Mouse (Mus musculus) frontal cortex, postnatal 25 days (tissue): Measurements from ENCODE around the gene Gpr33.

ENCODE experiments used
- DNase-seq, 2 experiments: peaks; one replicate each; pipeline ENCODE4 v3.0.0; 2022; ENCODE audit warnings: low spot score in 2 of 2

The Gpr33 gene

DNA sequence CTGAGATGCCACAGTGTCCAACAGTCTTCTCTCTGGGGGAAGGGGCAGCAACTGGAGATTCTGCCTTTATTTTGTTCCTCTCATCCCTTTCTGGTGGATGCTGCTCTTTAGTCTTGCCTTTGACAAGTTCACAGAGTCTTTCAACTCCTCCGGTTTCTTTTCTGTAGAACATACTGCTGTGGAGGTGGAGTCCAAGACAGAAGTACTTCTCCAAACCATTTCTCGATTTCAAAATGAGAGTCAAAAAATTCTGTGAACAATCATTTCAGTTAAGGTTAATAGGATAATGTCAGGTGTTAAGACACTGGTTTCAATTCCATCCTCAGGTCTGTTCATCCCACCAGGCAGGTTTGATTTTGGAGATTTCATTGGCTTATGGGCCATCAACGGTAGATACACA is at the start of gene Gpr33:
Gpr33 (minus strand) TSS at position 101 of the 400 bp plus-strand sequence.
- no peak for DNase-seq

DNA sequence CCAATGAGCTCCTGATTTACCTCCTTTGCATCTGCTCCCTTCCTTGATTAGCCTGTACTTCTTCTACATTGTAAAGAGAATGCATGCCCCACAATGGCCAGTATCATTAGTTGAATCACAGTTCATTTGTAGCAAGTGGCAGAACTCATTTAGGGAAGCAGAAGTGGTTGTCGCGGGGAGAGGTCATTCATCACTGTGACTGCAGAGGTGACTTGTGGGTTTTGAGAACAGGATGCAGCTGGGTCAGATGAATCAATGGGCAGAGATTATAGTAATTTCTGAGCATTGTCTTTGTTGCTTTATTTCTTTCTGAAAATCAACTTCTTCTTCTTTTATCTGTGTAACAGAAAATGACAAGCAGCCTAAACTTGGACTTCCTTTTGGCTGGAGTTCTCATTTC is 21.5 kb upstream of the Gpr33 start:
- no peak for DNase-seq

DNA sequence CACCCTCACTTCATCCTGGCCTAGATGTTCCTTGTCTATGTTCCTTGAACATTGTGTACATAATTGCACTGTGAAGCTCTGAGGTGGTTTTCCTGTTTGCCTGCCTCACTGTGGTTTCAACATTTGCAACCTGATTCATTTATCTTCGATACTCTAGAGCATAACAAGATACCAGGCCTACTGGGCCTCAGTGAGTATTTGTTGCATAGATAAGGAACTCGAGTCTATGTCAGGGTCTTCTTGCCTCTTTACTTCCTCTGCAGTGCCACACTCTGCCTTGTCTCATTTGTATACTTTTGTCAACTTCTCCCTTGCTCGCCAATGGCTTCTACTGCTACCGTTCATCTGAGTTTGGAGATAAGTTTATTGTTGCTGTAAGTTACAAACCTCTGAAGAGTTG is 18.5 kb upstream of the Gpr33 start:
- DNase-seq: no peak

DNA sequence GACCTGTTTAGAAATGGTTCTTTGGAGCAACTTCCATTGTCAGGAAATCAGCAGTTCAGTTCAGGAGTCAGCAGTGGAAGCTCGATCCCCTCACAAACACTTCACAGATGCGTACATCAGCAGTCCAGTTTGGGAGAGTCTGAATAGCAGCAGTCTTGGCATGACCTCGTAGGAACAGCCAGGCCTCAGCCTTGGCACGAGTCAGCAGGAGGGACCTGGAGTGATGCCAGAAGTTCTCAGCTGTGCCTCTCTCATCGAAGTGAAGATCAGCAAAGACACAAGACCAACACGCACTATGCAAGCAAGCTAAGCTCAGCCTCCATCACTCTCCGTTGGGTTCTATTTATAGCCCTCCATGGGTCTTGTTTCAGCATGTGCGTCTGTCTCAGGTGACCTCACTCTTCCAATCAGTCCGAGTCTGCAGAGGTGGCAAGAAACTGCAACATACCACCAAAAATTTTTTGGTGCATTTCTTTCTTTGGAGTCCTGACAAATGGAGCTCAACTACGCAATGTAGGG is 15.0 kb upstream of the Gpr33 start:
- no peak for DNase-seq

DNA sequence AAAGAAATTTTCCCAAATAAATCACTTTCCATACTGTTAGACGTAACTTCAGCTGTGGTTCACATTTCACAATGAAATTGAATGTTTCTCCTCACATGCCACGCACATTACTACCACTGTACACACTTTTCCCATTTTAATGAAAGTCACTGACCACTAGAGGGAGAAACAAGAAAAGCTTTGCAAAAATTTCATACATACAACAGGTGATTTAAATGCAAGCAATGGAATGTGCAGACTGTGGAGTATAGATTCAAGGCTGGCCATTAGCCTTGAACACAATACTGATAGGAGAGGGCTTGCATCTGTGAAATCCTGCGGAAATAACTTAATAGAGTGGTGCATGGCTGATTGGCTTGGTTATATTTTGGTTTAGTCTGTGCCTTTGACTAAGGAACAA is 10.5 kb upstream of the Gpr33 start:
- DNase-seq: no peak

DNA sequence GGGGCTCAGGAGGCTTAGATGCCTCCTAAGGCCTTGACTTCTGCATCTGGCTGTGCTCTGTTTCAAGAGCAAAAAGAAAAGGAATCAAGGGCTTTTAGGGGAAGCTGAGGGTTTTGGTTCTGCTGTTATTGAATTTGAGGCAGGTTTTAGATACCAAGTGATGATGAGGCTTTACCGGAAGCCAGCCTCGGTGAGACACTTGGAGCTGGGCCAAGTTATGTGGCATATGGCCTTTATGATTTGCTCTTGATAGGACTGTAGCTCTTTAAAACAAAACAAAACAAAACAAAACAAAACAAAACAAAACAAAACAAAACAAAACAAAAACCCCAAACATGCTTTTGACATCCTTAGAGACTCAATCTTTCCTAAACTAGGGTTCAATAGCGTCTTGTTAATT is 7.1 kb upstream of the Gpr33 start:
- no peak for DNase-seq

DNA sequence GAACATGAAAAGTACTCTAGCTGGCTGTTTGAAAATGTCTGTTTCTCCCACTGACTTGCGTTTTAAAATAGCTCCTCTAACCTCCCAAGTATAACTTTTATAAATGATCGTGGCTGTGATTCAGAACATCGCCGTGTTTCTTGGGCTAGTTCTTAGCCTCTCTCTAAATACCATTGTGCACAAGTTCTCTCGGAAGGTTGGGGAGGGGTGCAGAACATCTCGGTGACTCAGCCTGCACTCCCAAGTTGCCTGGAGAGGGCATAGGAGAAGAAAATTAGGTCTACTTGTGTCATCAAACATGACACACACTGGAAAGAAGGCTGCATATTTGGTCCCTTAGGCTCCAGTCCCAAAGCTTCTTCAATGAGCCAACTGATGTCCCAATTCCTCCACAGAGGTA is 4.4 kb upstream of the Gpr33 start:
- DNase-seq: no peak

DNA sequence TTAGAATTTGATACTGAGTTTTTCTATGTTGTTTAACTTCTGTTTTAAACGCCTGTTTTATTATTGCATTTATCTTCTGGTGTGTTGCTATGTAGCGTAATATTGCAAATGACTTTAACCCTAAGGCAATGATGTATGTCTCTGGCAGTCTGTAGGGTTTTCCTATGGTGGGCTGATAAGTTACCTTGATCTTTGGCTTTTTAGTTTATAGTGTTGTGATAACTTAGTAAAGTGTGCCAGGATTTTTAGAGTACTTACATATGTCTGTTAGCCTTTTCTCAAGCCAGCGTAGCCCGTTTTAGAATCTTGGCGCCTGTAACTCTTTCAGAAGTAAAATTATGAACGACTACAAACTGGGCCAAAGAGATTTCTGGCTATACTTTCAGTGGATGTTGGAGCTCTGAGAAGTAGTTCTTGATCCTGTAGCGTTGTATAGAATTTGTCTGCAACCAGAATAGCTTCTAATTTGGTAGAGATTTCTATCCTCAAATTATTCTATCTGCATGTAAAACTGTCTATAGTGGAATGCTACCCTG is 13.3 kb downstream of the Gpr33 start:
- no peak for DNase-seq

DNA sequence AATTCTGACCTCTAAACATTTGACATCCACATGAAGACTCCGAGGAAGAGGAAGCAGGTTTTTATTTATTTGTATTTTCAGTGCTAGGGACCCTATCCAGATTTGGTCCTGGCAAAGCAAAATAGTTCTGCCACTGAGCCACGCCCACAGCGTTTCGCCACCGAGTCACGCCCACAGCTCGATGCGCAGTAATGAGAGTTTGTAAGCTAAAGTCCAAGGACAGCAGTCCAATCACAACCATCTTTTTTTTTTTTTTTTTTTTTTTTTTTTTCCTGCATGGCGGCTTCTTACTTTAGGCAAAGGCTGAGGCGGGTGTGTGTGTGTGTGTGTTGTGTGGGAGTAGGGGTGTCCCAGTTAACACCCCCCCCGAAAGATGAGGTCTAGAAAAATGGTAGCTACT is 13.8 kb downstream of the Gpr33 start:
- DNase-seq: no peak

DNA sequence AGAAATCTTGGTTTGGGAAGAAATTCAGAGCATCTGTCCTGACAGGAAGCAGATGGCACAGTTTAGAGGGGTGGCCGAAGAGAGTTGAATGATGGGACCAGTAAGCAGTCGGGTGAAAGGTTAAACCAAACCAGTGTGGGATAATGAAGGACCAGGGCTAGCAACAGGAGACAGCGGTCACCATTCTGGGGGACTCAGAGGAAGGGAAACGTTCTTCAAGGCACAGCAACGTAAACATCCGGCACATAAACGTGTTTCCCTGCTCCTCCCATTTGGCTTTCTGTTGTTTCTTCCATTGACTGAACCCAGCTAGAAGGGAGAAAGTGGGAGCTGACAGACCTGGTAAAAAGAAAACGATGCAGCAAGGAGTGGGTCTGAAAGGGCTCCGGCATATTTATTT is 14.6 kb downstream of the Gpr33 start:
- no peak for DNase-seq

DNA sequence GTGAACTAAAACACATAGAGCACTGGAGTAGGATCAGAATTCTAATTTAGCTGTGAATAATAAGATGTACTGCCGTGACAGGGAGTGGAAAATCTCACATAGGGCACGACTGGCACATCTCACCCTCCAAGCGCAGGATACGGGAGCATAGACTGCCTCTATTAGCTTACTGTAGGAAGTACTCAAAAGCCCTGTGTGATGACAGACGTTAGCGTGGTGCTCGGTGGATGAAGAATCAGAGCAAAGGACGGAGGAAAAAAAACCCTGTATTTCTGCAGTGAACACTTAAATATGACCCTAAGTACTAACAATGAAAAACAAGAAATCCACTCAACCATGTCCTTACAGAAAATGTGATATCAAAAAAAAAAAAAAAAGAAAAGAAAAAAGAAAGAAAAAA is 15.7 kb downstream of the Gpr33 start:
- no peak for DNase-seq

DNA sequence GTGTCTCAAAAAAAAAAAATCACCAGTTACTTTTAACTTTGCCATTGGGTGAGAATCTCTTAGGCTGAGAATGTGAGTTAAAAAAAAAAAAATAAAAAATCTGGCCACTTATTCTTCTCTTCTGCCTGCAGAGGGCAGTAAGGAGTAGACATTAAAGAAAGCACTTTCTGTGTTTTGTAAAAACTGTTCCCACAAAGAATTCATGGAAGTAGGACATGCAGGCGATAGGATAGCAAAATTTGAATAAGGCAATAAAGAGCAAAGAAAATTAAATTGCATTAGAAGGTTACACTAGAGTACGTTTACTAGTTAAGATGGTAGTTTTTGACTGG is 17.3 kb downstream of the Gpr33 start:
- DNase-seq: no peak

DNA sequence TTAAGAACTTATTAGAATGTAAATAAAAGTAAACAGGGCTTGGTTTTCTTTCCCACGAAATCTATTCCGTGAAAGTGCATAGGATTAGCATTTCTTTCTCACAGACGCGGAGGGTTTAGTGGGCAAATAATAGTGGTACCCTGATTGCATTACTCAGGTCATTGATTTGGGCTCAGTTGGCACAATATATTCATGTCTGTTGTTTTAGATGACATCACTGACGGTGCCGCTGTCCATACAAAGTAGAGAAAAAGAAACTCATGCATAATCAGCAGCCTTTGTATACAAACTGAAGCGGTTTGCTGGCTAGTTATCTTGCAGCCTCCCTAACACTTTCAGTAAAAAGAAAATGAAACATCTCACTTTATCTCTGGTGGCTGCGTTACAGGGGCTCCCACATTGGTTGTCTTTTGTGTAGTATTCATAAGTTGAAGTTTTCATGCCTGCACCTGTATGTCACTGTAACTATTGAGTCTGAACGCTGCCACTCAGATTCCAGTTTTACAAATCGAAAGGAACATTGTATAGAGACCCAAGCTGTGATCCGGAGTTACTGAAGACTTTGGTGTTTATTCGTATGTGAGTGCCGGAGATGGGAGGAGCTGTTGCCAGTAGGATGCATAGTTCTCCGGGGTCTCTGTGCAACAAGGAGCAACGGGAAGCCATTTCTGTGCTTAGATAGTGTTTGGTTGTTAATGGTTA is 17.8 kb downstream of the Gpr33 start:
- DNase-seq: no peak

DNA sequence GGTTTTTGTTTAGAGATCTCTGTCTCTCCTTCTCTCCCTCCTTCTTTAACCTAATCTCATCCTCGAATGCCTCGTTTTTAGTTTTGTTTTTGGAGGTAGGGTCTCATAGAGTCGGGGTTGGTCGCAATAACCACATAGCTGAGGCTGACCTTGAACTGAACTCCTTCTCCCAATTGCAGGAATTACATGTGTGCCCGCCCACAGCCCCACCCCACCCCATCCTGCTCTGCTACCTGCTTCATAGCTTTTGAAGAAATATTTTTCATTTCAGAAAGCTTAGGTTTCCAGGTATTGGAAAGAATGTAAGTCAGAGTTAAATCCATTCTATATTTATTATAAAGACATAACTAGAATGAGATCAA is 21.2 kb downstream of the Gpr33 start:
- DNase-seq: no peak

DNA sequence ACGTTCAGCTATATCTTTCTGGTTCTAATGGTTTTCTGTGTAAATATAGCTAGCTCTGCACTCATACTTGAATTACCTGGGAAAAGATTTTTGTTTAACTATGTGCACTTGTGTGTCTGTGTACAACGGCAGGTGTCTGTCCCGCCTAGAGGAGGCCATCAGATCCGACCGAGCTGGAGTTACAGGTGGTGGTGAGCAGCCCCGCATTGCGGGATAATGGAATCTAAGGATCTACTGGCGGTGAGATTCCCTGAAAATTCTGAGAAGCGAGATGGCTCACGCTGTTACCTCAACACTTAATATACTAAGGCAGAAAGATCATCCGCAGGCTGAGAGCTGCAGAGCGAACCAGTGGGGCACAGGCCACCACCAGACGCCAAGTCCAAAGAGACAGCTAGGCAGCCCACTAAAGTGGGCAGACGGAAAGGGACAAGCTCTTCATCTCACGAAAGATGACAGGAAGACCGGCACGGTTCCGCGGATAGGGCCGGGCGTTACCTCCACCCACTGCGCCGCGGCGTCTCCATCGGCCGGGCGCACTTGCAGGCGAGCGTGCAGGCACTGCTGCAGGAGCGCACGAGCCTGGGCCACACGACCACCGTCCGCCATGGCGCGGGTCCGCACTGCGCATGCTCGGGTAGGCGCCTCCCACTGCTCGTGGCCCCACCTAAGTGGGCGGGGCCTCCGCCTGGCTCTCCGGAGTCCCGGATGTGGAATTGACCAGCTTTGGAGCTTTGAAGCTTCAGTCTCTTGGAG is 21.8 kb downstream of the Gpr33 start, which contains the start of gene Dtd2:
Dtd2 (minus strand) TSS at position 625 of the 756 bp plus-strand sequence.
- peak; percentile 88 to 89 for DNase-seq

DNA sequence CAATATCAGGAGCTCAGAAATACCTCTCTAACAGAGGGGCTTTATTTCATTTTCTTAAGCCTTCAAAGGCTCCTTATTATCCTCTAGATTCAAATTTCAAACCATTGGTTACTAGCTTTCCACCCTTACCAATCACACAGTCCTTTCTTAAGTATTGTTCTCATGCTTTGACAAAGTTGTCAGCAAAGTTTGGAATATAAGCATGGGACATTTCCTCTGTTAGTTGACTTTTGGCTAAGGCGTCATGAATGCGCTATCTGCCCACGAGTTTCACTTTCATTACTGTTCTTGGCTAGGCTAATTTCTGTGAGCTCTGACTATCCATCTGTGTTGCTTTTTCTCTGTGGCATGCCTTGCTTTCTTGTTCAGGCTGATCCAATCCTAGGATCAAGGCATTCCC is 25.1 kb downstream of the Gpr33 start:
- no peak for DNase-seq

DNA sequence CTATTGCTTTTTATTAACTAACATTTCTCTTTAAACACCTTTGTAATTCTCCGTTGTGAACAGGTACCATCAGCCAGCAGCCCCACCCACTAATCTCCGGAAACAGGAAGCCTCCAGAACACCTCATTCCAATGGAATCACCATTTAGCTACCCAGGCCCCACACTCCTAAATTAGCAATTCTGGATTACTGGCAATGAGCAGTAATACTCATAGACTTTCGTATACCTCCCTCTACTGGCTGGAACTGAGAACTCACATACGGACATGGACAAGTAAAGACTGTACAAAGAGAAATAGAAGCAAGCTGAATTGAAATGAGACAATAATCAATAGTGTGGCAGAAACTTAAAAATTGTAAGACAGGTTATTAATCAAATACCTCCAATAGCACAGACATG is 26.3 kb downstream of the Gpr33 start:
- DNase-seq: peak in 1 of 2 experiments; percentile 51

DNA sequence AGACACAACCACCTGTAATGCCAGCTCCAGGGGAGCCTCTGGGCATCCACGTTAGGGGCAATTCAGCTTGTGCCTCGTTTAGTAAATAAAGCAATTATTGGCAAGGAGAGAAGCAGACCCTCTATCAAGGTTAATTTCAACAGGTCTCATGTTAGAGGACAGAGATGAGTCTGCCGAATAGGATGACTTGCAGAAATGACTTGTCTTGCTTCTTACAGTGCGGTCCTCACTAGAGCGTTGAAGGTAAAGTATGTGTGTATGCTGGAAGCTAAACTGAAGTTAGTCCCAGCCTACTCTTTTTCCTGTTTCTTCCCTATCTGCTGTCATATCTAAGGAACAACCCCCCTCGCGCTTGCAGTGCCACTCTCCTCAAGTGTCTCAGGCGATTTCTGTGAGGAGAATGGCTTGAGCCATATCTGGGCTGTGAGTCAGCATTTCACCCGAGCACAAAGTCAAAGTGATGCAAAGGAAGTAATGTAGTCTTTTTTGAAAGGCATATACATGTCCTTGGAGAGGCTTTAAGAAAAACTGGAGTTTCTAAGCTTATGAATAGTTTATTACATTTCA is 29.4 kb downstream of the Gpr33 start:
- DNase-seq: no peak

DNA sequence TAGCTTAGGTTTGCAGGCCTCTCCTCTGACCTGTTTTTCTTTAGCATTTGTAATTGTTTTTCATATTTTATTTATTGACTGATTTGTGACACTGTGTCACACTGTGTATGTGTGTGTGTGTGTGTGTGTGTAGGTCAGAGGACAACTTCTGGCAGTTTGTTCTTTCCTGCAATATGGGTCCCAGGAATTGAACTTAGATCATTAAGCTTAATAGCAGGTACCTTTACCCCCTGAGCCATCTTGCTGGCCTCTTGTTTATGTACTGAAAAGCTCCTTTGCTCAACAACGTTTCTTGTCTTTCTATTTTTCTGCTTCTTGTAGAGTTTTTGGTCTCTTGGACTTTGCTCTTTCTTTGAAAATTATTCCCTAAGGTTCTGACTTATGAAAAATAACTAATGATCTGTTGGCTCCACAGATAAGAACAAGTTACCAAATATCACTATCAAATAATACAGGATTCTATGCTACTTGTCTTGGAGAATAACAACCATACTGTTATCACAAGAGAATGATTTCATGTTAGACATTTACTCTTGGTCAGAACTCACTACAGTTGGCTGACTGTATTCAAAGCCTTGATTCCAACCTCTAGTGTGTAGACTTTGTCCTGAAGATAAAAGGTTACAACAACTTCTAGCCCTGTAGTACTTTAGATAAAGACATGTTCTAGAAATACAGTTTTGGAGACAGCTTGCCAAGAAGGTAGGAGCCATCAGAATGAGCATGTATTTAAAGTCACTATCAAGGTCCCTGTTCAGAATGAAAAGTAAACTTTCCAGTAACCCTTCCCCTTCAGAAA is 31.9 kb downstream of the Gpr33 start:
- no peak for DNase-seq

DNA sequence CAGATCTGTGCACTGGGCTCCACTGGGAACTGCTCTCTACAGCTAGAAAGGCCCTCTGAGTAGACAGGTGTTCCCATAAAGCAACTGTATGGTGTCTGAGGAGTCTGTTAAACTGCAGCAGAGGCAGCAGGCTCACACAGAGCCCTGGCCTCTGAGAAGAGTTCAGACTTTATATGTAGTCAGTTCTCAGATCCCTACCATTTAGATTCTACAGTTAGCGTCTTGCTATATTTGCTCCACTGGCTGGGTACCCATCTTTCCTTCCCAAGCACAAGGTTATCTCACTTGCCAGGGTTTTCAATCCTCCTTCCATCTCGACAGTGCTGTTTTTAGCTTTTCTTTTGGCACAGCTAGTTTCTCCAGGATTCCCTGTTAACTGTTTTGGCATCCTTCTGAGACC is 37.2 kb downstream of the Gpr33 start:
- DNase-seq: no peak

DNA sequence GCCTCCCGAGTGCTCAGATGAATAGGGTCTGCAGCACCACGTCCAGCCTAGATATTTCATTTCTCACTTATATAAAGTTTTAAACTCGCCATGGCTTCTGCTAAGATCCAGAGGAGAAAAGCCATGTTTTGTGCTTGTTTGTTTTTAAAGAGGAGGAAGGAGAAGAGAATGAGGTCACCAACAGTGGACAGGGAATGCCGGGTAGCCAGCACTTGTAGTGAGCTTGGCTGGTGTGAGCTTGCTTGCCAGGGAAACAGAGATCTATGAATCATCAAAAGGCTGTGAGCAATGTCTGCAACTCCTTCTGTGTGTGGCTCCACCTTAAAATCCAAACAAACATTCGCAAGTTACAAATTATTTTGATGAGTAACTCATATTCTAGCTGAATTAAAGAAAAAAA is 39.3 kb downstream of the Gpr33 start:
- no peak for DNase-seq

DNA sequence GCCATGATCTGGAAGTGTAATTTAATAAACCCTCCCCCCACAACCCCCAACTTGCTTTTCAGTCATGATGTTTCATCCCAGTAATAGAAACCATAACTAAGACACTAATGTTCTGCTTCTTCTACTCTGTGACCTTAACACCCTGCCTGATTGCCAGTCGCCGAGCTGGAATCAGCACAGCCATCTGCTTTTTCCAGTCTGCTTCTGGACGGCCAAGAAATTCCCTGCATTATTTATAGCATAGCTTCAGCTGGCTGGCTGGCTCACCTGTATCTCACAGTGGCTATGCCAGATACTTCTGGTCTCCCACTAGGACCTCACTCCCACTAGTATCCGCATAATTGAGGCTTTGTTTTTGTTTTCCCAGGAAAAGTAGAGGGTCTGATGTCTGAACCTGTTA is 42.0 kb downstream of the Gpr33 start:
- no peak for DNase-seq
